Mouse (Mus musculus): Measurements from ENCODE around the gene Rere.
"Not testable (repeated sequence)": the region's sequence is repeated elsewhere in the genome, so short reads cannot be mapped to it uniquely, and the experiment has no call there.

Gene Rere

GRCm38 (mm10) chr4:150461427-150462189 lies 180.2 kb downstream of the Rere start:
- DNase-seq (ENCODE audit: low spot score) = no peak

GRCm38 (mm10) chr4:150462367-150462766 lies 180.9 kb downstream of the Rere start:
- DNase-seq (ENCODE audit: low spot score) = no peak

DNA sequence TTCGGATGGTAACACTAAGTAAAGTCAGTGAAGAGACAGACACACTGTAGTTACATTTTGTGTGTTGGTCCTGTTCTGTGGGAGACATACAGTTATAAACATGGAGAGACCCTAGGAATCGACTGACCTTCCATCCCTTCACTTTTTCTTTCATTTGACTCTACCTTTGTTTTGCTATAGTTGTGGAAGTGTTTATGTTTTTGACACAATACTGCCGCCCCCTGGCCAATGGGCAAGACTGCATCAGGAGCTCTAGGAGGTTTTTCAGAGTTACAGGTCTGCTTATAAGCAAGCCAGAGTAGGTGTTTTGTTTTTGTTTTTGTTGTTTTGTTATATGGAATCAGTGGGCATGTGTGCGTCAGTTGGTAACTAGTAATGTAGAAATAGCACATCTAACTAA lies 184.3 kb downstream of the Rere start:
- DNase-seq (ENCODE audit: low spot score) = peak; percentile 47

DNA sequence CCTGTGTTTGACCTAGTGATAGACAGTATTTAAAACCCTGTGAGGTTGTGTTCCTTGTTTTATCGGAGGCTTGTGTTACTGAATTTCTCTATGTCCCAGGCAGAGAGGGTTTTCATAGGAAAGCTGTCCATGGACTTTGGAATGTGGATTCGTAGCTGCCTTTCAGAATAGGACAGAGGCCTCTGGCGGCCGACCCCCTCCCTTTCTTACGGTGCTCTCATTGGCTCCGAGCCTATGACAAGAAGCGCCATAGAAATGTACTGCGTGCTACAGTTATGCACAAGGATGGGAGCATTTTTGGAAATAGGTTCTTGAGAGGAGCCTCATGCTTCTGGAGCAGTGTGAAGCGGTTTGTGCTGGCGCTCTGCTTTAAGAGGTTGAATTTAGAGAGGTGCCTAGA lies 187.8 kb downstream of the Rere start:
- DNase-seq (ENCODE audit: low spot score) = no peak

GRCm38 (mm10) chr4:150470674-150471328 lies 189.4 kb downstream of the Rere start:
- DNase-seq (ENCODE audit: low spot score) = no peak

DNA sequence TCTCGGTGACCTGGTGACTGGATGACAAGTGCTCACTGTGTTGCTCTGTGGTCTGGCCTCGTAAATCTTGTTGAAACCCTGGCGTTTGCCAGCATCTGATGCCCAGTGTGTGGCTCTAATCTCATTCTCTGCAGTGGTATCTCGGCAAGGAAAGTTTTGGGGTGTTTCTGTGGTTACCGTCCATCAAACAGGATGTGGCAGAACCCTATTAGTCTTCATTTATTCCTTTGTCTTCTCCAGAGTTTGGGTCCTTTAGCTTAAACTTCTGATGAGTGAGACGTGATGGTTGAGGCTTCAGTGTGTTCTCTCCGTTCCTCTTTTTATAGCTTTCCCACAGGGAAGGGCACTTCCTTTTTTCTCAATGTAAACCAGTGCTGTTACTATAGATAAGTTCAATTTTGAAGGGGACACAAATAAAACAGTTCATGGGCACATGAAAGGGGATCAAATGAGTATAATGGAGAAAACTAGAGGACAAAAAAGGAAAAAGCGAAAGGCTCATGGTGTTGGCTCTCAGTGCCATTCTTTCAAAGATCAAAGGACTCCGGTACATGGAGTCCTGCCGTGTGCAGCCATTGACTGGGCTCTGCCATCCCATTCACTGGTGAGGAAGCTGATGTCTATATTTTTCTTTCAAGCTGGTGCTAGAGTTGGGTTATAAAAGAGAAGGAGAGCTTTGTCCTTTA lies 191.4 kb downstream of the Rere start:
- no peak for DNase-seq (ENCODE audit: low spot score)

GRCm38 (mm10) chr4:150473437-150474070 lies 192.1 kb downstream of the Rere start:
- DNase-seq (ENCODE audit: low spot score) = no peak

- no peak for DNase-seq (ENCODE audit: low spot score)
These were observed 192.6 kb downstream of the Rere start for GRCm38 (mm10) chr4:150474086-150474485.

- DNase-seq (ENCODE audit: low spot score) = no peak
These were observed 194.8 kb downstream of the Rere start for GRCm38 (mm10) chr4:150476258-150476657.

GRCm38 (mm10) chr4:150478006-150478405 lies 196.6 kb downstream of the Rere start:
- DNase-seq (ENCODE audit: low spot score) = no peak

GRCm38 (mm10) chr4:150483081-150483480 lies 201.6 kb downstream of the Rere start:
- DNase-seq (ENCODE audit: low spot score) = not testable (repeated sequence)

- no peak for DNase-seq (ENCODE audit: low spot score)
These were observed 204.7 kb downstream of the Rere start for GRCm38 (mm10) chr4:150486097-150486496.

DNA sequence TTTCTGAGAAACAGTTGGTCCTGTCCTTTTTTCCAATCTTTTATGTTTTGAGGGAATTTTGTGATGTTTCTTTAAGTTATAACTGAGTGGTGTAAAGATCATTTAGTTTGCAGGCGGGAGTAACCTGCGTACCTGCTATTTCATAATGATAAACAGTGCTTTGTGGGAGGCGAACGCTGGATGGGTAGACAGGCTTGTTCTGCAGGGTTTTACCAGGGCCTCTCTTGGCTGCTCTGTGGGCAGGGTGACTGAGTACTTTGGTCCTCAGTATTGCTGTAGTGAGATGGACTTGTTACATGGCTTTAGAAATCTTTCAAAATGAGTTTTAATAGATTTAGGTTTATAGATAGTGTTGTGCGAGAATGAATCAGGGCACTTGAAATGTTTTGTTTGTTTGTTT lies 205.7 kb downstream of the Rere start:
- DNase-seq (ENCODE audit: low spot score) = no peak

DNA sequence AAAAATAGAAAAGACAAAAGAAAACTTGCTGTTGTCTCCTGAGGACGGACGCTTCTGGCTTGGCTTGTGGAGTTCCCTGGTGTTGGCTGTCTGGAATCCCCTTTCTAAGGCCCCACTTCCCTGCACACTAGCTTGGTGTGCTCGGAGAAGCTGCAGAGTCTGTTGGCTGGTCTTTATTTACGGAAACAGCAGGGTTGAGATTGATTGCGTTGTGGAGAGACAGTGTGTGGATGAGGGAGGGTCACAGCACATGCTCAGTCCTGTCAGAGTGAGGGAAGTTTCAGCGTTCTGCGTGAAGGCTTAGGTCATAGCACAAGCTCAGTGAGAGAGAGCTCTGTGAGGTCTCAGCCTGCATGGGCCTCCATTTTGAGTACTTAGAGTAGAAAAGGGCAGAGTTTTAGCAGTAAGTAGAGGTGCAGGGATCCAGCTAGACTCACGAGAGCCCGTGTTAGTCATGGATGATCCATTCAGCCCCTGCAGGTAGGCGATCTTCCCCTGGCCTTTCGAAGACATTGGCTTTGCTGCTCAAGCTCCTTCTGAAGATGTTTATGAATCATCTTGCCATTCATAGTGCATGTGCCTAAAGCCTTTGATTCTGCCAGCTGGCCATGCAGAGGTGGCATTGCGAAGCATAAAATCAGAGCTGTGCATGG lies 206.8 kb downstream of the Rere start:
- DNase-seq (ENCODE audit: low spot score) = peak; percentile 84

- DNase-seq (ENCODE audit: low spot score) = no peak
These were observed 207.3 kb downstream of the Rere start for GRCm38 (mm10) chr4:150488767-150489166.

- DNase-seq (ENCODE audit: low spot score) = no peak
These were observed 208.6 kb downstream of the Rere start for GRCm38 (mm10) chr4:150490050-150490449.

GRCm38 (mm10) chr4:150491710-150492109 lies 210.3 kb downstream of the Rere start:
- no peak for DNase-seq (ENCODE audit: low spot score)

DNA sequence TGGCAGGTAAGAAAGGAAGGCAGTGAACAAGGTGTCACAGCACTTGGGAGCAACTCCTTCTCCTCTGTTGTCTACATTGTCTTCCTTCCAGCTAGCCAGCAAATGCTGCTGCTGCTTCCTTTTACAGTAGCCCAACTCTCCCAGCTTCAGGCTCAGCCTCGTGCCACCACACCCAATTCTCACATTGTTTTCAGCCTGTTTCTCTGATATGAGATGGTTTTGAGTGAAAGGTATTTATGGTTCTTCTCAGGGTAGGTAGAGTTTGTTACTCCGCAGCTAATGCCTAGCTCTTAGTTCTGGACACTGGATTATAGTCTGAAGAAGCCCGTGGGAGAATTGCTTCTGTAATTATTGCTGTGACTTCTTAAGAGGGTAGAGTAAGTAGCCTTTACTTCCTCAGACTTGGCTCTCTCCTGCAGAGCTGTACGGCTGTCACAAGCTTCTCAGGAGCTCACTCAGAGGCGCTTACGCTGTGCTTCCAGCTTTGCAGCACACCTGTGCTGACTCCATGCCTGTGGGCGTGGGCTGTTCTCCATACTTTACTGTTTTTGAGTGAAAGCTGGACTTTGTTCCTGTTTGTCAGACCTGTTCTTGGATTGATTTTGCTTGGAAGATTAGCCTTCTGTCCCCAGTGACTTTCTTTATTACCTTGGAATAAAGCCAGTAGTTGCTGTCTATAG lies 212.0 kb downstream of the Rere start:
- peak; percentile 57 for DNase-seq (ENCODE audit: low spot score)

GRCm38 (mm10) chr4:150493938-150494330 lies 212.5 kb downstream of the Rere start:
- DNase-seq (ENCODE audit: low spot score) = not testable (repeated sequence)

GRCm38 (mm10) chr4:150495568-150495967 lies 214.1 kb downstream of the Rere start:
- no peak for DNase-seq (ENCODE audit: low spot score)

GRCm38 (mm10) chr4:150504304-150505021 lies 223.0 kb downstream of the Rere start:
- no peak for DNase-seq (ENCODE audit: low spot score)

Measured in yolk sac, embryonic 10.5 days (tissue).